Mouse (Mus musculus): ENCODE results near the gene Map3k3. TPM values are rescaled to one million over a fixed set of nuclear protein-coding genes. Genes with fewer than 3 reads are reported as not detected.

Gene Map3k3
- polyA plus RNA-seq, 1 experiment from 2014 or later, result 14.2 TPM

DNA sequence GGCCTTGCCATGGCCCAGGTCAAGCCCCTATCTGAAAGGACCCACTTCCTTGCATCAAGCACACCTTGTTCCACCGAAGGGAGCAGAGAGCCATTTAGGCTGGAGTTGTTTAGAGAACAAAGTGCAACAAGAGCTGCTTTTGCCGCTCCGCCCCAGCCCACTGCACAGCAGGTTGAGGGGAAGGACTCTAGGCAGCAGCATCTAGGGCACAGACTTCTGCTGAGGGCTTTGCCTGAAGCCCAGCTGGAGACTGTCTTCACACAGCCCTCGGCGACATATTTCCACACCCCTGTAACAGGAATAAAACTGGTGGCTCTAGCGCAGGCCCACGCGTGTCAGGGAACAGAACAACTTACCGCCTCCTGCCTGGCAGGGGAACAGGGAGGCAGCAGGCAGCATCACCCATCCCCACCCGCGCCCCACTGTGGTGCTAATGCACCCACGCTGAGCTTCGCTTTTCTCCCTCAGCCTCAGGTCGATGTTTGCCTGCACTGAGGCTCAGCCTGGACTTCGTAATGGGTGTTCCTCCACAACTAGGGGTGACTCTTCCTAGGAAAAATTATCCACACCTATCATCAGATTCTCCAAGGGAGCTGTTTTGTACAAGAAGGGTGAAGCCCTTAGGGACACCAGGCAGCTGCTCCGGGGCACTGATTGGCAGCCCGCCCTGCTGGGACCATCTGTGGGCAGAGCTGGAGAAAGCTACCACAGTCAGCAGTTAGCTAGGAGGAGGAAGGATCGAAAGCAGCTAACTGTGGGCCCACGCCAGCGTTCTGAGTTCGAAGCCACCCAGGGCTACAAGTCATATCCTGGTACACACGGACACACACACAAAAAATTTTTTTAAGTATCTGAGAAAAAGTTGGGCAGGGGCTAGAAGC is 76.7 kb downstream of the Map3k3 start, which contains the start of the genes Gm10840 and Limd2:
Gene Gm10840 (plus strand): TSS at position 10 of the 881 bp plus-strand sequence.
Gene Limd2 (minus strand): TSS at position 20 of the 881 bp plus-strand sequence.
- Histone ChIP-seq H3K4me3 (peak within 1 kb of the TSS; percentile 86), H3K27ac (replicated peaks) (peak within 1 kb of the TSS; percentile 97), H3K9ac (replicated peaks) (peak within 1 kb of the TSS; percentile 97), H3K36me3 (peaks cover 40% of the 10 kb centered on the region), H3K9me3 (no peaks in the 10 kb centered on the region), H3K4me1 (peaks cover 40% of the 10 kb centered on the region), H3K27me3 (no peaks in the 10 kb centered on the region), H3K4me2 (replicated peaks) (peak within 1 kb of the TSS; percentile 79)
- ATAC-seq (replicated peaks), result peak; percentile 54
- WGBS, result 21% methylated on average over 22 of the region's 22 CpGs

DNA sequence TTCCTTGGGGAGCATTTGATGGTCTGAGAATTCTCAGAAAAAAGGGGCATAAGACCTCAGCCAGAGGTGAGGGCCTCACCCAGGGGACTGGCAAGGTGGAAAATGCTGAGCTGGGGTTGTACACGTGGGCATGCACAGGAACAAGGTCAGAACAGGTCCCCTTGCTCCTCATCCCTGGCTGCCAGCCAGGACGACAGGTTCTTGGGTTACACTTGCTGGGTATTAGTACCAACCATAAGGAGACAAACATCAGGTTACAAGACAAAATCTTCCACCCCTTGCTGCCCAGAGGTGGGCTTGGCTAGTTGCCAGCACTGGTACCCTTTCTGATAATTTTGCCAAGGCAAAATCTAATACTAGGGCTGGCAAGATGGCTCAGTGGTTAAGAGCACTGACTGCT is 77.8 kb downstream of the Map3k3 start:
- Histone ChIP-seq H3K9me3 (no peaks in the 10 kb centered on the region), H3K27me3 (no peaks in the 10 kb centered on the region), H3K4me1 (peaks cover 38% of the 10 kb centered on the region), H3K9ac (replicated peaks) (no peak overlapping the region), H3K36me3 (peaks cover 43% of the 10 kb centered on the region), H3K4me2 (replicated peaks) (no peak overlapping the region), H3K4me3 (no peak overlapping the region), H3K27ac (replicated peaks) (peak overlapping the region; percentile 97; the same call in 1 of the 2 replicates)
- 93% methylated on average over 2 of the region's 2 CpGs for WGBS
- no peak for ATAC-seq (replicated peaks)

DNA sequence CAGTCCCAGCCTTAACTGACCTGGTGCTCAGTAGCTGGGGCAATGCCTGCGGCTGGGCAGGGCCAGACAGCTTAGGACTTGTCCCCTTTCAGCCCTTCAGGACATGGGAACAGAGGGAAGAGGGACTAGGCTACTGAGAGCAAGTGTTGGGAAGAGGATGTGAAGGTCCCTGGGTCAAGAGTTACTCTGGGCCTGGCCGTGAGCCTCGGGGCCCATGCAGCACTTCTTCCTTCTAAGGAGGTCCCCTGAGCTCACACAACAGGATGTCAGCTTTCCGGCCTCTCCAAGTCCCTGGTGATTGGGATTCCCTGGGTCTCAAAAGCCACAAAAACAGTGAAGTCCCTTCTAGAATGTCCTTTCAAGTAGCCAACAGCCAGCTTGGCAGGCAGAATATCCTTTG is 79.1 kb downstream of the Map3k3 start:
- WGBS, result 86% methylated on average over 4 of the region's 4 CpGs
- Histone ChIP-seq H3K4me1 (peaks cover 25% of the 10 kb centered on the region), H3K27ac (replicated peaks) (no peak overlapping the region), H3K27me3 (no peaks in the 10 kb centered on the region), H3K36me3 (peaks cover 47% of the 10 kb centered on the region), H3K9ac (replicated peaks) (no peak overlapping the region), H3K9me3 (no peaks in the 10 kb centered on the region), H3K4me2 (replicated peaks) (no peak overlapping the region), H3K4me3 (no peak overlapping the region)
- no peak for ATAC-seq (replicated peaks)

DNA sequence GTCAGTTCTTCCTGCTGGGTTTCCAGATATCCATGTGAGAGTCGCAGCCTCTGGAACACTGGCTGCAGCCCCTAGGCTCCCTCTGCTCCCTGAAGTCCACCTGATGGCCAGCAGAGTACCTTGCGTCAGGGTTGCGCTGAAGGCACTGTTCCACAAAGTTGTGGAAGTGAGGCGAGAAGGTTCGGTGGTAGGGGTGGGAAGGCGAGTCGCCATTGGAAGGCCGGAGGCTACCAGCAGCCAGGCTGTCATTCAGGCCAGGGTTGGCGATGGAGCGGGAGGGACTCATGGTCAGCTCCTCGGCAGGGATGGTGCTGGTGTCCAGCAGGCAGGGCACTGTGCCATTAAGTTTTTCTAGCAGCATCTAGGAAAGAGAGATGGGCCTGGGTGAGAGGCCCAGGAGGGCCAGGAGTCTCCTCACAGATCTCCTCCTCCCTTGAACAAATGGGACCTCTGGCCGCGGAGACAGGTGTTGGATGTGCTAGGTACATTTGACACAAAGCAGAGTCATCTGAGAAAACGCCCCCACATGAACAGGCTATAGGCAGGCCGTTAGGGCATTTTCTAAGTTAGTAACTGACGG is 80.3 kb downstream of the Map3k3 start:
- Histone ChIP-seq H3K9me3 (no peaks in the 10 kb centered on the region), H3K27ac (replicated peaks) (no peak overlapping the region), H3K36me3 (peaks cover 50% of the 10 kb centered on the region), H3K27me3 (no peaks in the 10 kb centered on the region), H3K4me1 (peaks cover 15% of the 10 kb centered on the region), H3K9ac (replicated peaks) (no peak overlapping the region), H3K4me3 (no peak overlapping the region), H3K4me2 (replicated peaks) (no peak overlapping the region)
- 90% methylated on average over 16 of the region's 16 CpGs for WGBS
- ATAC-seq (replicated peaks), result no peak

DNA sequence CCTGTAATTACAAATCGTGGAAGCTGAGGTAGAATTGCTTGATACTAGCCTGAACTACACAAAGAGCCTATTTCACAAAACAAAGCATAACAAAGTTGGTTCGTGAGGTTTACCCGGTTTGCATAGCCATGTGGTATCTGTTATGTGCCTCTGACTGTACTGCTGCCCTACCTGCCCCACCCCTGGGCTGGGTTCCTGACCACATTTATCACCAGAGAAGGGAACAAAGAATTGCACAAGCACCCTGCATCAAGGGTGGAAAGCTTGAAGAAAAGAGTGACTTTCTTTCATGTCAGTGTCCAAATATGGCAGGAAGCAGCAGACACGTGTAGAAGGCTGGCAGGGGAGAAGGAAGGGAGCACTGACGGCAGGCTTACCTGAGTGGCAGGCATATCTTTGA is 83.0 kb downstream of the Map3k3 start:
- no peak overlapping the region for H3K4me3 ChIP-seq
- no peaks in the 10 kb centered on the region for H3K27me3 ChIP-seq
- H3K27ac ChIP-seq (replicated peaks), result no peak overlapping the region
- no peak for ATAC-seq (replicated peaks)
- WGBS, result 92% methylated on average over 5 of the region's 5 CpGs
- no peaks in the 10 kb centered on the region for H3K4me1 ChIP-seq
- no peak overlapping the region for H3K4me2 ChIP-seq (replicated peaks)
- no peaks in the 10 kb centered on the region for H3K9me3 ChIP-seq
- peaks cover 54% of the 10 kb centered on the region for H3K36me3 ChIP-seq
- no peak overlapping the region for H3K9ac ChIP-seq (replicated peaks)

DNA sequence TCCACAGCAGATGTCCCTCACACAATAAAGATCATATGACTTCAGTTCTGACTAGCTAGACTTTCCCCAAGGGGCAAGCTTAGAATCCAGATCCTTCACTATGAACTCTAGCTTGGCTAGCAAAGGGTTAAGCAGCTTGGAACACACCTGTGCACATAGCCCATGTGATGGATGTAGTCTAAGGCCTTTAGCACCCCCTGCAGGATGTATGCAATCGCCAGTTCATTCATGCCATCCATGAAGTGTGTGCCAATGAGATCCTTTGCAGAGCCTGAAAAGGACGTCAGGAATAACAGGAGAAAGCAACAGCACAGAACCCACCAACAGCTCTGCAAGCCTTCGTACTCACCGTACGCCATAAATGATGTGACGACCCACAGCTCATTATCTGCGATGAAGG is 86.4 kb downstream of the Map3k3 start:
- Histone ChIP-seq H3K4me3 (no peak overlapping the region), H3K4me2 (replicated peaks) (no peak overlapping the region), H3K27ac (replicated peaks) (no peak overlapping the region), H3K4me1 (no peaks in the 10 kb centered on the region), H3K9me3 (no peaks in the 10 kb centered on the region), H3K36me3 (peaks cover 28% of the 10 kb centered on the region), H3K9ac (replicated peaks) (no peak overlapping the region), H3K27me3 (no peaks in the 10 kb centered on the region)
- 75% methylated on average over 7 of the region's 7 CpGs for WGBS
- ATAC-seq (replicated peaks), result no peak

DNA sequence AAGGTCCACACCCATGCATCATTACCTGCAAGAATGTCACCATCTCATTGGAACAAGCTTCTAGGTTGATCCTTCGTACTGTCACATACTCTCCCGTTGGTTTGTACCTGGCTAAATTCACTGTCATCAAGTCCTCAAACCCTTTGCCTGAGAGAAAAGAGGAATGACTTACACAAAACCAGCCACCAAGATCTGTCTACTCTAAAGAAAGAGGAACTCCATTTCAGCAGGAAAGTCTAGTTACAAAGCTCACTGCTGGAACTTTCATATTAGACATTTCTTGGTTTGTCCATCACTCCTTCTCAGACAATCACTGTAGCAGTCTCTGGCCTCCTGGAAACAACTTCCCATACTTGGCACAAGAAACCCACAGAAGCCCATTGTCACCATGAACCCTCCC is 88.8 kb downstream of the Map3k3 start:
- no peak overlapping the region for H3K9ac ChIP-seq (replicated peaks)
- WGBS, result 100% methylated on average over 2 of the region's 2 CpGs
- no peak overlapping the region for H3K4me3 ChIP-seq
- H3K27ac ChIP-seq (replicated peaks), result no peak overlapping the region
- H3K4me2 ChIP-seq (replicated peaks), result no peak overlapping the region
- no peaks in the 10 kb centered on the region for H3K4me1 ChIP-seq
- no peaks in the 10 kb centered on the region for H3K27me3 ChIP-seq
- no peak for ATAC-seq (replicated peaks)
- no peaks in the 10 kb centered on the region for H3K9me3 ChIP-seq
- H3K36me3 ChIP-seq, result peaks cover 8% of the 10 kb centered on the region; the same call in 1 of the 2 replicates

DNA sequence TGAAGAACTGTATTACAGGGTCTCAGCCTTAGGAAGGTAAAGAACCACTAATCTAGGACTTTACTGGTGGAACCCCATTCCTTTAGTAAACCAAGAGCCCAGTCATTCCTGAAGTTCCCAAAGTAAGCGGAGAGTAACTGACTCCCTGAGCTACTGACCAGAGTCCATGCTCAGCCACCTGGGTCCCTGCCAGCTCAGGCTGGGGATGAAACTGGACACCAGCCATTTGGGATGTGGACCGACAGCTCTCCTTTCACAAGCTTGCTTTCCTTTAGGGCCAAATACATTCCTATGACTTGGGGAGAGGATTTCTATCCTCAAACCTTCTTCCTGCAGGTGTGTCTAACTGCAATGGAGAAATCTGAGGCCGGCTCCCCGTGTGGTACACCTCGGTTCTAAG is 90.0 kb downstream of the Map3k3 start:
- no peak for ATAC-seq (replicated peaks)
- Histone ChIP-seq H3K27me3 (no peaks in the 10 kb centered on the region), H3K9me3 (no peaks in the 10 kb centered on the region), H3K27ac (replicated peaks) (no peak overlapping the region), H3K4me2 (replicated peaks) (no peak overlapping the region), H3K36me3 (peaks cover 4% of the 10 kb centered on the region; the same call in 1 of the 2 replicates), H3K9ac (replicated peaks) (no peak overlapping the region), H3K4me1 (no peaks in the 10 kb centered on the region), H3K4me3 (no peak overlapping the region)
- 82% methylated on average over 5 of the region's 5 CpGs for WGBS

DNA sequence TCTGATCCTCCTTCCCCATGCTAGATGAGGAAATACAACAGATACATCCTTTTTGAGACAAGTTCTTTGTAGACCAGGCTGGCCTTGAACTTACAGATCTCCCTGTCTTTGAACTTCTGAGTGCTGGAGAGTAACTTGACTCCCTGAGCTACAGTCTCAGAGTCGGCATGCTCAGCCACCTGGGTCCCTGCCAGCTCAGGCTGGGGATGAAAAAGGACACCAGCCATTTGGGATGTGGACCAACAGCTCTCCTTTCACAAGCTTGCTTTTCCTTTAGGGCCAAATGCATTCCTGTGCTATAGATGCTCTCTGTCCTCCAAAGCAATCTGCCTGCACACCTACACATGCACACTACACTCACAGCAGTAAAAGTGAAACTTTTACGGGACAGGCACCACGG is 90.7 kb downstream of the Map3k3 start:
- no peak for ATAC-seq (replicated peaks)
- 76% methylated on average over 3 of the region's 3 CpGs for WGBS
- Histone ChIP-seq H3K27ac (replicated peaks) (no peak overlapping the region), H3K9ac (replicated peaks) (no peak overlapping the region), H3K36me3 (peaks cover 1% of the 10 kb centered on the region; the same call in 1 of the 2 replicates), H3K4me3 (no peak overlapping the region), H3K4me2 (replicated peaks) (no peak overlapping the region), H3K4me1 (no peaks in the 10 kb centered on the region), H3K27me3 (no peaks in the 10 kb centered on the region), H3K9me3 (no peaks in the 10 kb centered on the region)

DNA sequence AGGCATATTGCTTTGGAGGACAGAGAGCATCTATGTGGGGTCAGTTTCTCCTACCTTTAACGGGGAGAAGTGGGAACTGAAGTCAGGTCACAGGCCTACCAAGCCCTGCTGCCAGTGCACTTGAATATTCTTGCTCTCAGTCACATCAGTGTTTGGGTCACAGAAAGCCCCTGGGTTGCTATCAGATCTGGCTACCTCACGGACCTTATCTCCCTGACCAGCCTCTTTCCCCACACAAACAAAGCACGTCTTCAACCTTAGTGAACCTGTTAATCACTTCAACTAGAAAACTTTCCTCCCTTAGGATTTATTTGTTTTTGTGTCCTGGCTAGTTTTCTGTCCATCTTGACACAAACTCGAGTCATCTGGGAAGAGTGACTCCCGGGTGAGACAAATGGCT is 92.0 kb downstream of the Map3k3 start:
- Histone ChIP-seq H3K4me3 (no peak overlapping the region), H3K9ac (replicated peaks) (no peak overlapping the region), H3K9me3 (no peaks in the 10 kb centered on the region), H3K4me2 (replicated peaks) (no peak overlapping the region), H3K36me3 (no peaks in the 10 kb centered on the region; the same call in 1 of the 2 replicates), H3K27me3 (no peaks in the 10 kb centered on the region), H3K4me1 (no peaks in the 10 kb centered on the region), H3K27ac (replicated peaks) (no peak overlapping the region)
- no peak for ATAC-seq (replicated peaks)
- 95% methylated on average over 5 of the region's 5 CpGs for WGBS

DNA sequence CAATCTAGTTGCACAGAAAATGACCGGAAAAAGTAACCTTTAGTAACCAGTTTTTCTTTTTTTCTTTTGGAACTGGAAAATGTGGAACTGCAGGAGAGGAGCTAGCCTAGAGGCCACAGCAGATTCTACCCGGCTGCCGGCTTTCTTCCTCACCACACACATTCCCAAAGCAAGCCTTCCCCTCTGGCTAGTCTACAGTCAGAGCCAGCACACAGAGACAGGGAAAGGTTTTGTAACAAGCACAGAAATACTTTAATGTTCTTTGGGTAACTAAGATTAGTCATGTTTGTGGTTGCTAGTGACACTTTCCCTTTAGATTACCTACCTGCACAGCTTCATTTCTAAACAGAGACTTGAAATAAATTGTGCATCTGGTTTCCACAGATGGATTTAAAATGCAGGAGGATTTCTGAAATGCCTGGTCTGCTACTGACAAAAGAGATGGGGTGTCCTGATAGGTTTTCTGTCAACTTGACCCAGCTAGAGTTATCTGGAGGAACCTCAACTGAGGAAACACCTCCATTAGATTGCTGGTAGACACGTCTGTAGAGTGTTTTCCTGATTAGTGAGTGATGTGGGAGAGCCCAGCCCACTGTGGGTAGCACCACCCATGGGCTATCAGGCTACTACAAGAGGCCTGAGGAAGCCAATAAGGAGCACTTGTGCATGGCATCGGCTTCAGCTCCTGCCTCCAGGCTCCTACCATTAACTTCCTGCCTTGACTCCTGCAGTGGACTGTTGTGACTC is 93.8 kb downstream of the Map3k3 start:
- Histone ChIP-seq H3K27ac (replicated peaks) (no peak overlapping the region), H3K27me3 (no peaks in the 10 kb centered on the region), H3K36me3 (peaks cover under 1% of the 10 kb centered on the region; the same call in 1 of the 2 replicates), H3K9ac (replicated peaks) (no peak overlapping the region), H3K4me3 (no peak overlapping the region), H3K4me1 (no peaks in the 10 kb centered on the region), H3K4me2 (replicated peaks) (no peak overlapping the region), H3K9me3 (no peaks in the 10 kb centered on the region)
- no peak for ATAC-seq (replicated peaks)
- WGBS, result 90% methylated on average over 5 of the region's 5 CpGs
